Mouse (Mus musculus) ovary, postnatal 36 days (tissue): ENCODE measurements at regions not wholly inside any gene's neighbourhood (a gene's known extent, or its start where the extent isn't known, plus 50 kb on each side); places are given as distances from the start of the nearest gene placed in this dataset.
"Not testable (repeated sequence)": the region's sequence is repeated elsewhere in the genome, so short reads cannot be mapped to it uniquely, and the experiment has no call there.

Experiments
- DNase-seq: peaks from one replicate; pipeline ENCODE4 v3.0.0; 2022; ENCODE audit warnings: low spot score, mixed read lengths

GRCm38 (mm10) chr4:64432097-64432496 is 385.3 kb upstream of the Tnc start:
- DNase-seq, result no peak

GRCm38 (mm10) chr4:64437744-64438594 is 391.2 kb upstream of the Tnc start:
- DNase-seq, result no peak

- no peak for DNase-seq
These were observed 404.6 kb upstream of the Tnc start for GRCm38 (mm10) chr4:64451442-64451841.

GRCm38 (mm10) chr4:64451946-64452345 is 405.1 kb upstream of the Tnc start:
- no peak for DNase-seq

GRCm38 (mm10) chr4:64492260-64492962 is 445.6 kb upstream of the Tnc start:
- no peak for DNase-seq

- DNase-seq, result not testable (repeated sequence)
These were observed 450.9 kb upstream of the Tnc start for GRCm38 (mm10) chr4:64497759-64498158.

GRCm38 (mm10) chr4:64500635-64501395 is 454.0 kb upstream of the Tnc start:
- no peak for DNase-seq

GRCm38 (mm10) chr4:64521883-64522282 is 475.1 kb upstream of the Tnc start:
- DNase-seq, result no peak

- DNase-seq, result no peak
These were observed 481.0 kb upstream of the Tnc start for GRCm38 (mm10) chr4:64527724-64528332.

GRCm38 (mm10) chr4:64530585-64530984 is 483.8 kb upstream of the Tnc start:
- no peak for DNase-seq

- no peak for DNase-seq
These were observed 486.2 kb upstream of the Tnc start for GRCm38 (mm10) chr4:64533019-64533418.

GRCm38 (mm10) chr4:64535554-64536253 is 488.9 kb upstream of the Tnc start:
- DNase-seq, result no peak

- DNase-seq, result no peak
These were observed 491.2 kb upstream of the Tnc start for GRCm38 (mm10) chr4:64538009-64538408.

GRCm38 (mm10) chr4:64544576-64545185 is 497.9 kb upstream of the Tnc start:
- DNase-seq, result no peak

- DNase-seq, result no peak
These were observed 499.6 kb upstream of the Tnc start for GRCm38 (mm10) chr4:64546386-64546785.

GRCm38 (mm10) chr4:64562511-64562910 is 515.7 kb upstream of the Tnc start:
- DNase-seq, result no peak

GRCm38 (mm10) chr4:64563996-64564395 is 517.2 kb upstream of the Tnc start:
- no peak for DNase-seq

- DNase-seq, result no peak
These were observed 523.9 kb upstream of the Tnc start for GRCm38 (mm10) chr4:64570666-64571065.

- no peak for DNase-seq
These were observed 529.1 kb upstream of the Tnc start for GRCm38 (mm10) chr4:64575901-64576300.

- peak; percentile 23 for DNase-seq
These were observed 528.9 kb upstream of the Pappa start for GRCm38 (mm10) chr4:64595014-64595599.

GRCm38 (mm10) chr4:64598465-64598864 is 525.5 kb upstream of the Pappa start:
- DNase-seq, result no peak
